8 mouse cellular contexts compared by ENCODE assay signal in genomic region chr5:137706913-137707633, GRCm38 (mm10). TPM values are rescaled to one million over a fixed set of nuclear protein-coding genes. Genes with fewer than 3 reads are reported as not detected.
A peak's percentile ranks its signal among the peaks of the same experiment; 100 is the strongest.
DNase-seq lines count a peak whose midpoint lies in the region; ATAC-seq and TF ChIP-seq lines count a peak whose summit lies in the region.

No protein-coding gene starts in this region.

- H3K36me3 ChIP-seq in forebrain, embryonic 13.5 days (ENCODE audit: poor library complexity, severe bottlenecking): no peaks in the 10 kb centered on the region
- no peaks in the 10 kb centered on the region for H3K36me3 ChIP-seq in forebrain, postnatal 0 days (ENCODE audit: insufficient read depth)
- H3K36me3 ChIP-seq in heart, embryonic 14.5 days (ENCODE audit: control insufficient read depth, insufficient read depth, low read length): no peaks in the 10 kb centered on the region
- H3K36me3 ChIP-seq in limb, embryonic 14.5 days (ENCODE audit: control insufficient read depth, insufficient read depth, low read length): no peaks in the 10 kb centered on the region

- no peak for ATAC-seq in forebrain, embryonic 13.5 days
- ATAC-seq in forebrain, postnatal 0 days: no peak
- ATAC-seq in heart, embryonic 14.5 days (ENCODE audit: insufficient number of reproducible peaks, insufficient read depth, low FRiP score, low read depth): no peak
- ATAC-seq in limb, embryonic 14.5 days (ENCODE audit: low FRiP score, low read depth): no peak

- H3K9me3 ChIP-seq in forebrain, embryonic 13.5 days (replicated peaks): no peaks in the 10 kb centered on the region
- H3K9me3 ChIP-seq in forebrain, postnatal 0 days (ENCODE audit: low read length): no peaks in the 10 kb centered on the region
- no peaks in the 10 kb centered on the region for H3K9me3 ChIP-seq in heart, embryonic 14.5 days (ENCODE audit: control insufficient read depth, low read length)
- no peaks in the 10 kb centered on the region for H3K9me3 ChIP-seq in limb, embryonic 14.5 days (ENCODE audit: control insufficient read depth, low read length)

- no peak for DNase-seq in forebrain, postnatal 0 days
- peak; percentile 79 for DNase-seq in A20 (ENCODE audit: low read depth, low spot score)
- DNase-seq in brain, adult 2 months (ENCODE audit: low read depth, low spot score): peak; percentile 71
- peak; percentile 76 for DNase-seq in limb, embryonic 14.5 days (ENCODE audit: low spot score)
- DNase-seq in naive thymus-derived CD4-positive, alpha-beta T cell, adult 2 months (ENCODE audit: low read depth): peak; percentile 94
- DNase-seq in thymus, postnatal 10 days (ENCODE audit: low spot score in 2 of 2): peak; percentile 73 to 79

- no peak overlapping the region for H3K9ac ChIP-seq in forebrain, embryonic 13.5 days
- no peak overlapping the region for H3K9ac ChIP-seq in forebrain, postnatal 0 days
- 0 out of 2 replicates have a peak overlapping the region, but pooled peaks have one; percentile 21 for H3K9ac ChIP-seq in heart, embryonic 14.5 days (ENCODE audit: low read length)
- no peak overlapping the region for H3K9ac ChIP-seq in limb, embryonic 14.5 days (ENCODE audit: low read depth, low read length, severe bottlenecking)

- no peak overlapping the region for H3K27ac ChIP-seq in forebrain, embryonic 13.5 days
- no peak overlapping the region for H3K27ac ChIP-seq in forebrain, postnatal 0 days (ENCODE audit: low read depth, low read length)
- H3K27ac ChIP-seq in heart, embryonic 14.5 days (replicated peaks in 1 of 2; ENCODE audit: control insufficient read depth in 1 of 2, insufficient read depth in 1 of 2, low read depth in 2 of 2, low read length in 2 of 2): 0 out of 4 replicates have a peak overlapping the region, but pooled peaks of 1 of the 2 experiments have one; percentile 39
- H3K27ac ChIP-seq in limb, embryonic 14.5 days (replicated peaks; ENCODE audit: low read depth, low read length): no peak overlapping the region

- H3K4me2 ChIP-seq in forebrain, embryonic 13.5 days: peak overlapping the region; percentile 26
- no peak overlapping the region for H3K4me2 ChIP-seq in forebrain, postnatal 0 days (ENCODE audit: low read depth)
- peak overlapping the region; percentile 25; the same call in 1 of the 2 replicates for H3K4me2 ChIP-seq in heart, embryonic 14.5 days (ENCODE audit: low read length)
- H3K4me2 ChIP-seq in limb, embryonic 14.5 days (replicated peaks; ENCODE audit: low read depth, low read length, severe bottlenecking): no peak overlapping the region

- TF ChIP-seq POLR2A in limb, embryonic 14.5 days (IDR thresholded peaks at IDR 0.05; ENCODE audit: borderline replicate concordance, extremely low read depth, insufficient read depth, insufficient read length): no peak

- H3K27me3 ChIP-seq in forebrain, embryonic 13.5 days: no peaks in the 10 kb centered on the region
- no peaks in the 10 kb centered on the region for H3K27me3 ChIP-seq in forebrain, postnatal 0 days (ENCODE audit: insufficient read depth, low read length)
- no peaks in the 10 kb centered on the region for H3K27me3 ChIP-seq in heart, embryonic 14.5 days (ENCODE audit: control insufficient read depth, insufficient read depth, low read length)
- no peaks in the 10 kb centered on the region for H3K27me3 ChIP-seq in limb, embryonic 14.5 days (ENCODE audit: control insufficient read depth, insufficient read depth, low read length)

- H3K4me1 ChIP-seq in forebrain, embryonic 13.5 days: peaks cover 16% of the 10 kb centered on the region
- H3K4me1 ChIP-seq in forebrain, postnatal 0 days (ENCODE audit: insufficient read depth): 0 out of 2 replicates have a peak, but pooled peaks cover 4% of the 10 kb centered on the region
- peaks cover 3 to 7% of the 10 kb centered on the region in 2 experiments; a peak in 3 of 4 replicates for H3K4me1 ChIP-seq in heart, embryonic 14.5 days (ENCODE audit: control insufficient read depth in 2 of 2, insufficient read depth in 2 of 2, low read length in 2 of 2)
- H3K4me1 ChIP-seq in limb, embryonic 14.5 days (ENCODE audit: control insufficient read depth, insufficient read depth, low read length): no peaks in the 10 kb centered on the region

- H3K4me3 ChIP-seq in forebrain, embryonic 13.5 days: no peak overlapping the region
- no peak overlapping the region for H3K4me3 ChIP-seq in forebrain, postnatal 0 days (ENCODE audit: low read depth, low read length)
- H3K4me3 ChIP-seq in heart, embryonic 14.5 days (ENCODE audit: control insufficient read depth in 1 of 2, insufficient read depth in 1 of 2, low read depth in 1 of 2, low read length in 2 of 2): no peak overlapping the region
- no peak overlapping the region for H3K4me3 ChIP-seq in limb, embryonic 14.5 days (replicated peaks; ENCODE audit: low read length)

- 56% methylated on average over 12 of the region's 12 CpGs for WGBS in forebrain, embryonic 13.5 days
- 48% methylated on average over 12 of the region's 12 CpGs for WGBS in forebrain, postnatal 0 days
- 46% methylated on average over 12 of the region's 12 CpGs for WGBS in heart, embryonic 14.5 days
- WGBS in limb, embryonic 14.5 days: 57% methylated on average over 12 of the region's 12 CpGs

- no peak for TF ChIP-seq CTCF in forebrain, postnatal 0 days (IDR thresholded peaks at IDR 0.05; ENCODE audit: low read depth)

RNA-seq across cellular contexts. Expression of gene Agfg2, which starts 22.5 kb away (rescaled TPM):
- 22.8 and 23.4 TPM in 2 replicates for polyA plus RNA-seq in forebrain, embryonic 13.5 days (2015; fragmentation: Nextera tagmentation; extraction: Ambion mirVana)
- 18.7 and 22.1 TPM in 2 replicates for total RNA-seq in forebrain, postnatal 0 days (2014; rRNA removed)
- polyA plus RNA-seq in forebrain, postnatal 0 days (2015; fragmentation: Nextera tagmentation; extraction: Ambion mirVana): 12.6 and 15.0 TPM in 2 replicates
- 10.7 and 12.1 TPM in 2 replicates for polyA plus RNA-seq in heart, embryonic 14.5 days (2014; fragmentation: Nextera tagmentation; extraction: Ambion mirVana)
- polyA plus RNA-seq in limb, embryonic 14.5 days (2012; rRNA removed): 16.3 and 22.6 TPM in 2 replicates
- 10.6 and 13.4 TPM in 2 replicates for polyA plus RNA-seq in limb, embryonic 14.5 days (2014; fragmentation: Nextera tagmentation; extraction: Ambion mirVana)

RNA-seq across cellular contexts. Expression of gene Nyap1, which starts 34.3 kb away (rescaled TPM):
- polyA plus RNA-seq in forebrain, embryonic 13.5 days (2015; fragmentation: Nextera tagmentation; extraction: Ambion mirVana): 25.0 and 26.5 TPM in 2 replicates
- 251 and 252 TPM in 2 replicates for total RNA-seq in forebrain, postnatal 0 days (2014; rRNA removed)
- polyA plus RNA-seq in forebrain, postnatal 0 days (2015; fragmentation: Nextera tagmentation; extraction: Ambion mirVana): 42.0 and 48.9 TPM in 2 replicates
- 0.57 and 1.00 TPM in 2 replicates for polyA plus RNA-seq in heart, embryonic 14.5 days (2014; fragmentation: Nextera tagmentation; extraction: Ambion mirVana)
- polyA plus RNA-seq in limb, embryonic 14.5 days (2012; rRNA removed): 19.7 and 25.0 TPM in 2 replicates
- polyA plus RNA-seq in limb, embryonic 14.5 days (2014; fragmentation: Nextera tagmentation; extraction: Ambion mirVana): 1.2 and 1.4 TPM in 2 replicates

RNA-seq across cellular contexts. Expression of gene Tsc22d4, which starts 38.5 kb away (rescaled TPM):
- 64.3 and 71.0 TPM in 2 replicates for polyA plus RNA-seq in forebrain, embryonic 13.5 days (2015; fragmentation: Nextera tagmentation; extraction: Ambion mirVana)
- total RNA-seq in forebrain, postnatal 0 days (2014; rRNA removed): 120 and 135 TPM in 2 replicates
- polyA plus RNA-seq in forebrain, postnatal 0 days (2015; fragmentation: Nextera tagmentation; extraction: Ambion mirVana): 112 and 134 TPM in 2 replicates
- 144 and 147 TPM in 2 replicates for polyA plus RNA-seq in heart, embryonic 14.5 days (2014; fragmentation: Nextera tagmentation; extraction: Ambion mirVana)
- polyA plus RNA-seq in limb, embryonic 14.5 days (2012; rRNA removed): 89.1 and 111 TPM in 2 replicates
- 151 and 164 TPM in 2 replicates for polyA plus RNA-seq in limb, embryonic 14.5 days (2014; fragmentation: Nextera tagmentation; extraction: Ambion mirVana)

Comparison
In these comparisons a context has a peak if more than half of its experiments do, and no peak if none do; other contexts are left out.
1. H3K4me2 ChIP-seq: peak in forebrain, embryonic 13.5 days (single experiment) and heart, embryonic 14.5 days (single experiment); none in forebrain, postnatal 0 days (single experiment) and limb, embryonic 14.5 days (single experiment).